Mouse (Mus musculus) neural tube, embryonic 11.5 days (tissue): ENCODE measurements at regions not wholly inside any gene's neighbourhood (a gene's known extent, or its start where the extent isn't known, plus 50 kb on each side); places are given as distances from the start of the nearest gene placed in this dataset.
A peak's percentile ranks its signal among the peaks of the same experiment; 100 is the strongest.

Experiments used
- ATAC-seq: fragments of 200-750 bp; cut with Nextera tagmentation; 2 replicates; pipeline ENCODE4 v1.8.0; 2017; ENCODE audit warnings: moderate number of reproducible peaks, mild to moderate bottlenecking, moderate TSS enrichment, moderate library complexity; ENCODE audit not compliant: insufficient read depth, low FRiP score, low TSS enrichment
- DNase-seq: peaks from one replicate; pipeline ENCODE4 v3.0.0-alpha.2; 2015; ENCODE audit warnings: low spot score
- H3K27ac ChIP-seq: fragments of 300-500 bp; sonication (generic); 2 replicates; pipeline ENCODE4 v1.5.1; 2014; ENCODE audit warnings: low read depth, mild to moderate bottlenecking, low read length
- H3K27me3 ChIP-seq: fragments of 300-500 bp; sonication (generic); 2 replicates; pipeline ENCODE4 v1.6.1; 2014; ENCODE audit warnings: mild to moderate bottlenecking, low read length, mixed read lengths; ENCODE audit not compliant: control insufficient read depth, insufficient read depth
- H3K36me3 ChIP-seq: fragments of 300-500 bp; sonication (generic); 2 replicates; pipeline ENCODE4 v1.6.1; 2014; ENCODE audit warnings: mild to moderate bottlenecking, low read length, moderate library complexity, mixed read lengths; ENCODE audit not compliant: control insufficient read depth, insufficient read depth
- H3K4me1 ChIP-seq: fragments of 300-500 bp; sonication (generic); 2 replicates; pipeline ENCODE4 v1.6.1; 2014; ENCODE audit warnings: low read length, mixed read lengths; ENCODE audit not compliant: control insufficient read depth, insufficient read depth
- H3K4me2 ChIP-seq: fragments of 300-500 bp; sonication (generic); 2 replicates; pipeline ENCODE4 v1.6.1; 2014; ENCODE audit warnings: low read depth, mild to moderate bottlenecking, moderate library complexity
- H3K4me3 ChIP-seq: fragments of 300-500 bp; sonication (generic); 2 replicates; pipeline ENCODE4 v1.5.1; 2014; ENCODE audit warnings: low read depth, low read length
- H3K9ac ChIP-seq: fragments of 300-500 bp; sonication (generic); 2 replicates; pipeline ENCODE4 v1.6.1; 2014; ENCODE audit warnings: mild to moderate bottlenecking, low read length
- H3K9me3 ChIP-seq: fragments of 300-500 bp; sonication (generic); 2 replicates; pipeline ENCODE4 v1.6.1; 2016; ENCODE audit warnings: low read length; ENCODE audit not compliant: control insufficient read depth
- WGBS: fragments of 180-500 bp; shearing (Covaris S2); extraction: QIAGEN DNeasy Blood & Tissue Kit; methylation state at CpG from one replicate; pipeline ENCODE4 v1.1.7; 2014; 5-methylcytosine and 5-hydroxymethylcytosine counted together

- Histone ChIP-seq H3K9ac (no peak overlapping the region), H3K4me2 (no peak overlapping the region), H3K27me3 (no peaks in the 10 kb centered on the region), H3K36me3 (no peaks in the 10 kb centered on the region), H3K9me3 (no peaks in the 10 kb centered on the region), H3K4me3 (no peak overlapping the region), H3K27ac (no peak overlapping the region), H3K4me1 (no peaks in the 10 kb centered on the region)
- ATAC-seq (peak; percentile 53; the same call in 1 of the 2 replicates), DNase-seq (no peak)
- WGBS: 54% methylated on average over 9 of the region's 9 CpGs
These were observed 266.0 kb upstream of the Map3k7 start for GRCm38 (mm10) chr4:31697769-31698505.

- Histone ChIP-seq H3K4me3 (no peak overlapping the region), H3K9me3 (no peaks in the 10 kb centered on the region), H3K27me3 (no peaks in the 10 kb centered on the region), H3K36me3 (no peaks in the 10 kb centered on the region), H3K9ac (no peak overlapping the region), H3K4me1 (no peaks in the 10 kb centered on the region), H3K4me2 (no peak overlapping the region), H3K27ac (no peak overlapping the region)
- WGBS: 72% methylated on average over 4 of the region's 4 CpGs
- DNase-seq (no peak), ATAC-seq (no peak)
These were observed 265.5 kb upstream of the Map3k7 start for GRCm38 (mm10) chr4:31698506-31698782.

GRCm38 (mm10) chr4:31699296-31699695 lies 264.6 kb upstream of the Map3k7 start:
- ATAC-seq (no peak), DNase-seq (no peak)
- Histone ChIP-seq H3K27me3 (no peaks in the 10 kb centered on the region), H3K36me3 (no peaks in the 10 kb centered on the region), H3K4me1 (no peaks in the 10 kb centered on the region), H3K4me3 (no peak overlapping the region), H3K27ac (no peak overlapping the region), H3K9me3 (no peaks in the 10 kb centered on the region), H3K4me2 (no peak overlapping the region), H3K9ac (no peak overlapping the region)
- WGBS: 77% methylated on average over 5 of the region's 5 CpGs

GRCm38 (mm10) chr4:31714054-31714651 lies 249.7 kb upstream of the Map3k7 start:
- Histone ChIP-seq H3K4me3 (no peak overlapping the region), H3K27me3 (no peaks in the 10 kb centered on the region), H3K4me1 (no peaks in the 10 kb centered on the region), H3K9ac (no peak overlapping the region), H3K9me3 (no peaks in the 10 kb centered on the region), H3K4me2 (no peak overlapping the region), H3K27ac (no peak overlapping the region), H3K36me3 (no peaks in the 10 kb centered on the region)
- DNase-seq (no peak), ATAC-seq (no peak)
- 78% methylated on average over 2 of the region's 2 CpGs for WGBS

GRCm38 (mm10) chr4:31723501-31723900 lies 240.4 kb upstream of the Map3k7 start:
- WGBS: 75% methylated on average over 7 of the region's 7 CpGs
- no peaks in the 10 kb centered on the region for H3K36me3 ChIP-seq
- ATAC-seq (no peak), DNase-seq (no peak)
- H3K4me1 ChIP-seq: no peaks in the 10 kb centered on the region
- no peak overlapping the region for H3K9ac ChIP-seq
- H3K4me3 ChIP-seq: no peak overlapping the region
- H3K9me3 ChIP-seq: no peaks in the 10 kb centered on the region
- no peak overlapping the region for H3K4me2 ChIP-seq
- H3K27ac ChIP-seq: no peak overlapping the region
- H3K27me3 ChIP-seq: no peaks in the 10 kb centered on the region

GRCm38 (mm10) chr4:31724400-31724799 lies 239.5 kb upstream of the Map3k7 start:
- H3K4me1 ChIP-seq: no peaks in the 10 kb centered on the region
- no peak overlapping the region for H3K9ac ChIP-seq
- no peaks in the 10 kb centered on the region for H3K36me3 ChIP-seq
- 52% methylated on average over 2 of the region's 2 CpGs for WGBS
- no peak overlapping the region for H3K4me2 ChIP-seq
- no peaks in the 10 kb centered on the region for H3K27me3 ChIP-seq
- no peak for DNase-seq
- no peaks in the 10 kb centered on the region for H3K9me3 ChIP-seq
- H3K4me3 ChIP-seq: no peak overlapping the region
- no peak overlapping the region for H3K27ac ChIP-seq
- ATAC-seq: no peak

- no peaks in the 10 kb centered on the region for H3K36me3 ChIP-seq
- DNase-seq: no peak
- peak; percentile 53; the same call in 1 of the 2 replicates for ATAC-seq
- H3K9me3 ChIP-seq: no peaks in the 10 kb centered on the region
- H3K9ac ChIP-seq: no peak overlapping the region
- H3K4me3 ChIP-seq: no peak overlapping the region
- H3K4me2 ChIP-seq: no peak overlapping the region
- 70% methylated on average over 9 of the region's 9 CpGs for WGBS
- no peaks in the 10 kb centered on the region for H3K27me3 ChIP-seq
- no peak overlapping the region for H3K27ac ChIP-seq
- no peaks in the 10 kb centered on the region for H3K4me1 ChIP-seq
These were observed 236.3 kb upstream of the Map3k7 start for GRCm38 (mm10) chr4:31727498-31728148.

GRCm38 (mm10) chr4:31728149-31728516 lies 235.8 kb upstream of the Map3k7 start:
- Histone ChIP-seq H3K4me3 (no peak overlapping the region), H3K27me3 (no peaks in the 10 kb centered on the region), H3K9me3 (no peaks in the 10 kb centered on the region), H3K9ac (no peak overlapping the region), H3K27ac (no peak overlapping the region), H3K36me3 (no peaks in the 10 kb centered on the region), H3K4me1 (no peaks in the 10 kb centered on the region), H3K4me2 (no peak overlapping the region)
- ATAC-seq (no peak), DNase-seq (no peak)
- WGBS: 93% methylated on average over 3 of the region's 3 CpGs

- WGBS: 81% methylated on average over 3 of the region's 3 CpGs
- Histone ChIP-seq H3K4me3 (no peak overlapping the region), H3K4me2 (no peak overlapping the region), H3K27me3 (no peaks in the 10 kb centered on the region), H3K9me3 (no peaks in the 10 kb centered on the region), H3K36me3 (no peaks in the 10 kb centered on the region), H3K27ac (no peak overlapping the region), H3K4me1 (no peaks in the 10 kb centered on the region), H3K9ac (no peak overlapping the region)
- ATAC-seq (no peak), DNase-seq (no peak)
These were observed 220.1 kb upstream of the Map3k7 start for GRCm38 (mm10) chr4:31743776-31744175.
